Mouse (Mus musculus) heart, embryonic 12.5 days (tissue): Measurements from ENCODE around the gene H2al2a. TPM values are rescaled to one million over a fixed set of nuclear protein-coding genes. Genes with fewer than 3 reads are reported as not detected.
"Not testable (repeated sequence)": the region's sequence is repeated elsewhere in the genome, so short reads cannot be mapped to it uniquely, and the experiment has no call there.

Experiments used
- ATAC-seq: fragments of 200-750 bp; cut with Nextera tagmentation; 2 replicates; pipeline ENCODE4 v1.8.0; 2017; ENCODE audit warnings: moderate TSS enrichment, moderate library complexity; ENCODE audit not compliant: insufficient number of reproducible peaks, low FRiP score
- H3K27ac ChIP-seq: fragments of 300-500 bp; sonication (generic); 2 replicates; pipeline ENCODE4 v1.5.1; 2016; ENCODE audit warnings: mild to moderate bottlenecking, moderate library complexity; ENCODE audit not compliant: poor library complexity, severe bottlenecking
- H3K27me3 ChIP-seq: fragments of 300-500 bp; sonication (generic); replicated peaks from 2 replicates; pipeline ENCODE4 v1.6.1; 2016; ENCODE audit warnings: mild to moderate bottlenecking, moderate library complexity
- H3K36me3 ChIP-seq: fragments of 300-500 bp; sonication (generic); 2 replicates; pipeline ENCODE4 v1.6.1; 2016; ENCODE audit warnings: mild to moderate bottlenecking, moderate library complexity
- H3K4me1 ChIP-seq: fragments of 300-500 bp; sonication (generic); replicated peaks from 2 replicates; pipeline ENCODE4 v1.6.1; 2016; ENCODE audit warnings: mild to moderate bottlenecking
- H3K4me2 ChIP-seq: fragments of 300-500 bp; sonication (generic); 2 replicates; pipeline ENCODE4 v1.6.1; 2016; ENCODE audit warnings: mild to moderate bottlenecking, moderate library complexity
- H3K4me3 ChIP-seq: fragments of 300-500 bp; sonication (generic); 2 replicates; pipeline ENCODE4 v1.5.1; 2016; ENCODE audit warnings: mild to moderate bottlenecking
- H3K9ac ChIP-seq: fragments of 300-500 bp; sonication (generic); 2 replicates; pipeline ENCODE4 v1.6.1; 2016; ENCODE audit warnings: mild to moderate bottlenecking, moderate library complexity
- H3K9me3 ChIP-seq: fragments of 300-500 bp; sonication (generic); replicated peaks from 2 replicates; pipeline ENCODE4 v1.6.1; 2016; ENCODE audit warnings: mild to moderate bottlenecking, moderate library complexity
- WGBS: fragments of 180-500 bp; shearing (Covaris S2); methylation state at CpG from one replicate; pipeline ENCODE4 v1.1.7; 2016; 5-methylcytosine and 5-hydroxymethylcytosine counted together
- polyA plus RNA-seq: library from polyadenylated mRNA; unstranded; fragments of >200 nt; fragmentation: Nextera tagmentation; extraction: Ambion mirVana; gene quantifications from 2 replicates; pipeline ENCODE4 v1.2.1, GENCODE M21; 2016

Gene H2al2a
- polyA plus RNA-seq, 1 experiment from 2014 or later: not detected

GRCm38 (mm10) chr2:18004286-18004685 lies 7.5 kb upstream of the H2al2a start:
- H3K4me1 ChIP-seq: 0 out of 2 replicates have a peak, but pooled peaks cover 6% of the 10 kb centered on the region
- H3K9me3 ChIP-seq: no peaks in the 10 kb centered on the region; the same call in 1 of the 2 replicates
- ATAC-seq: no peak
- no peak overlapping the region for H3K4me3 ChIP-seq
- no peaks in the 10 kb centered on the region for H3K36me3 ChIP-seq
- no peak overlapping the region for H3K9ac ChIP-seq
- H3K27ac ChIP-seq: no peak overlapping the region
- WGBS: 79% methylated on average over 4 of the region's 4 CpGs
- no peak overlapping the region for H3K4me2 ChIP-seq
- H3K27me3 ChIP-seq: no peaks in the 10 kb centered on the region

- H3K9me3 ChIP-seq: no peaks in the 10 kb centered on the region; the same call in 1 of the 2 replicates
- 88% methylated on average over 3 of the region's 3 CpGs for WGBS
- no peak for ATAC-seq
- no peak overlapping the region for H3K4me2 ChIP-seq
- H3K27me3 ChIP-seq: no peaks in the 10 kb centered on the region
- H3K4me3 ChIP-seq: no peak overlapping the region
- no peak overlapping the region for H3K9ac ChIP-seq
- H3K36me3 ChIP-seq: no peaks in the 10 kb centered on the region
- no peak overlapping the region for H3K27ac ChIP-seq
- H3K4me1 ChIP-seq: 0 out of 2 replicates have a peak, but pooled peaks cover 6% of the 10 kb centered on the region
Observed at GRCm38 (mm10) chr2:18002306-18002705, 5.5 kb upstream of the H2al2a start.

- Histone ChIP-seq H3K36me3 (no peaks in the 10 kb centered on the region), H3K4me1 (0 out of 2 replicates have a peak, but pooled peaks cover 3% of the 10 kb centered on the region), H3K4me2 (no peak overlapping the region), H3K9me3 (0 out of 2 replicates have a peak, but pooled peaks cover 6% of the 10 kb centered on the region), H3K27ac (no peak overlapping the region), H3K4me3 (no peak overlapping the region), H3K27me3 (no peaks in the 10 kb centered on the region), H3K9ac (no peak overlapping the region)
- ATAC-seq: no peak
Observed at GRCm38 (mm10) chr2:17989562-17989961, 7.2 kb downstream of the H2al2a start.

- no peak overlapping the region for H3K4me3 ChIP-seq
- H3K4me1 ChIP-seq: 0 out of 2 replicates have a peak, but pooled peaks cover 3% of the 10 kb centered on the region
- H3K9ac ChIP-seq: no peak overlapping the region
- H3K9me3 ChIP-seq: 0 out of 2 replicates have a peak, but pooled peaks cover 6% of the 10 kb centered on the region
- no peak for ATAC-seq
- 74% methylated on average over 3 of the region's 3 CpGs for WGBS
- H3K27ac ChIP-seq: no peak overlapping the region
- H3K27me3 ChIP-seq: no peaks in the 10 kb centered on the region
- H3K36me3 ChIP-seq: no peaks in the 10 kb centered on the region
- no peak overlapping the region for H3K4me2 ChIP-seq
Observed at GRCm38 (mm10) chr2:17989115-17989514, 7.6 kb downstream of the H2al2a start.

GRCm38 (mm10) chr2:17986694-17987093 lies 10.1 kb downstream of the H2al2a start:
- Histone ChIP-seq H3K9ac (no peak overlapping the region), H3K36me3 (no peaks in the 10 kb centered on the region), H3K4me3 (no peak overlapping the region), H3K4me2 (no peak overlapping the region), H3K27ac (no peak overlapping the region), H3K27me3 (no peaks in the 10 kb centered on the region), H3K9me3 (0 out of 2 replicates have a peak, but pooled peaks cover 6% of the 10 kb centered on the region), H3K4me1 (0 out of 2 replicates have a peak, but pooled peaks cover 2% of the 10 kb centered on the region)
- no peak for ATAC-seq
- WGBS: 81% methylated on average over 3 of the region's 3 CpGs

GRCm38 (mm10) chr2:17984774-17985173 lies 12.0 kb downstream of the H2al2a start:
- Histone ChIP-seq H3K4me1 (no peaks in the 10 kb centered on the region), H3K4me3 (no peak overlapping the region)
- 93% methylated on average over 3 of the region's 3 CpGs for WGBS

GRCm38 (mm10) chr2:17982747-17983146 lies 14.0 kb downstream of the H2al2a start:
- Histone ChIP-seq H3K9me3 (0 out of 2 replicates have a peak, but pooled peaks cover 6% of the 10 kb centered on the region), H3K4me2 (no peak overlapping the region), H3K9ac (no peak overlapping the region), H3K27ac (no peak overlapping the region), H3K36me3 (no peaks in the 10 kb centered on the region), H3K27me3 (no peaks in the 10 kb centered on the region), H3K4me1 (no peaks in the 10 kb centered on the region), H3K4me3 (no peak overlapping the region)
- 79% methylated on average over 1 of the region's 1 CpGs for WGBS
- ATAC-seq: no peak

More at GRCm38 (mm10) chr2:17984774-17985173, 12.0 kb downstream of the H2al2a start:
- Histone ChIP-seq H3K4me2 (no peak overlapping the region), H3K27ac (no peak overlapping the region), H3K9ac (no peak overlapping the region), H3K9me3 (0 out of 2 replicates have a peak, but pooled peaks cover 6% of the 10 kb centered on the region), H3K36me3 (no peaks in the 10 kb centered on the region), H3K27me3 (no peaks in the 10 kb centered on the region)
- ATAC-seq: no peak

- Histone ChIP-seq H3K27me3 (no peaks in the 10 kb centered on the region), H3K9ac (no peak overlapping the region), H3K4me3 (no peak overlapping the region), H3K27ac (no peak overlapping the region), H3K36me3 (no peaks in the 10 kb centered on the region), H3K4me2 (no peak overlapping the region), H3K4me1 (peaks cover 14% of the 10 kb centered on the region), H3K9me3 (no peaks in the 10 kb centered on the region)
- no peak for ATAC-seq
- 86% methylated on average over 6 of the region's 6 CpGs for WGBS
Observed at GRCm38 (mm10) chr2:17978706-17979105, 18.1 kb downstream of the H2al2a start.

GRCm38 (mm10) chr2:17978251-17978650 lies 18.5 kb downstream of the H2al2a start:
- H3K9ac ChIP-seq, H3K27me3 ChIP-seq, H3K4me2 ChIP-seq, H3K36me3 ChIP-seq, ATAC-seq, H3K4me3 ChIP-seq, H3K27ac ChIP-seq, H3K9me3 ChIP-seq: not testable (repeated sequence)
- peaks cover 14% of the 10 kb centered on the region for H3K4me1 ChIP-seq
- 87% methylated on average over 7 of the region's 7 CpGs for WGBS

GRCm38 (mm10) chr2:17977645-17978044 lies 19.1 kb downstream of the H2al2a start:
- H3K9ac ChIP-seq, H3K27me3 ChIP-seq, H3K4me3 ChIP-seq, ATAC-seq, H3K27ac ChIP-seq, H3K9me3 ChIP-seq, H3K4me2 ChIP-seq, H3K36me3 ChIP-seq: not testable (repeated sequence)
- peaks cover 14% of the 10 kb centered on the region for H3K4me1 ChIP-seq

- no peak for ATAC-seq
- Histone ChIP-seq H3K4me1 (peaks cover 14% of the 10 kb centered on the region), H3K4me2 (no peak overlapping the region), H3K9ac (no peak overlapping the region), H3K9me3 (no peaks in the 10 kb centered on the region), H3K27ac (no peak overlapping the region), H3K4me3 (no peak overlapping the region), H3K27me3 (no peaks in the 10 kb centered on the region), H3K36me3 (no peaks in the 10 kb centered on the region)
- WGBS: 30% methylated on average over 4 of the region's 4 CpGs
Observed at GRCm38 (mm10) chr2:17975601-17976327, 21.0 kb downstream of the H2al2a start.
